Mouse (Mus musculus) CD4-positive naive resting alpha-beta T cell, adult 76 days (primary cell): ENCODE data around the gene Ugt2b35. TPM values are rescaled to one million over a fixed set of nuclear protein-coding genes. Genes with fewer than 3 reads are reported as not detected.

Experiments
- total RNA-seq: library from RNA; stranded (reverse); gene quantifications from one replicate; pipeline ENCODE4 v1.2.4, GENCODE M21; 2023

The Ugt2b35 gene
- not detected for total RNA-seq

GRCm38 (mm10) chr5:87000395-87001073 lies at the start of gene Ugt2b35:
TSS of gene Ugt2b35 (plus strand) at chr5:87000860.

Other genes starting within 250 kb of the Ugt2b35 start
- 357 TPM for gene Ythdc1, start 196.6 kb upstream of the Ugt2b35 start, total RNA-seq
- gene Ugt2b34, start 93.9 kb upstream of the Ugt2b35 start, total RNA-seq, result not detected
- gene Ugt2b1, start 74.3 kb upstream of the Ugt2b35 start, total RNA-seq, result not detected
- not detected for gene Ugt2b36, start 91.7 kb downstream of the Ugt2b35 start, total RNA-seq
- gene Ugt2b5, start 139.5 kb downstream of the Ugt2b35 start, total RNA-seq, result not detected